Mouse (Mus musculus): Measurements from ENCODE around the gene Trmt44.

DNA sequence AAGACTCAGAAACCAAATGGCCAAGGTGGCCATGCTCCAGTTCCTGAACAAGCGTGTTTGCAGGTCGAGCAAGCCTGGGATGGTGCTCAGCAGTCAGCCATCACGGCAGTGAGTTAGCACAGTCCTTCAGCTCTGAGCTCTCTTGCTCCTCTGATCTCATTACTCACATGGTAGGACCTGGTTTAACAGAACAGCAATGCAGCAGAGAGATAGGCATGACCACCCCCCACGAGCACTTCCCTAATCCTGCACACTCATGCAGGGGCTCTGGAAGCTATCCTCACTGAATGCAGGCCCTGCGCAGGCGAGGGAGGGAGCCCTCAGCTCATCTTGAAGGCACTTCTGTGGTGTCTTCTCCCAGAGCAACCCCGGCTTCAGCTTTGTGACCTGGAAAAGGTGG is 18.5 kb downstream of the Trmt44 start:
- TF ChIP-seq CTCF (IDR thresholded peaks at IDR 0.05; ENCODE audit: control insufficient read depth, insufficient read depth, insufficient read length): no peak
- TF ChIP-seq MAX (IDR thresholded peaks at IDR 0.05): no peak
- TF ChIP-seq MYOG (IDR thresholded peaks at IDR 0.05; ENCODE audit: control insufficient read depth, extremely low read depth, insufficient read length): no peak

All from C2C12 (cell line).